Mouse (Mus musculus) cerebellum, adult 9-11 months (tissue): ENCODE results near the gene Paqr7.
A peak's percentile ranks its signal among the peaks of the same experiment; 100 is the strongest.
"Not testable (repeated sequence)": the region's sequence is repeated elsewhere in the genome, so short reads cannot be mapped to it uniquely, and the experiment has no call there.

ENCODE experiments used
- DNase-seq: peaks from one replicate; pipeline ENCODE4 v3.0.0; 2022

Paqr7 gene

DNA sequence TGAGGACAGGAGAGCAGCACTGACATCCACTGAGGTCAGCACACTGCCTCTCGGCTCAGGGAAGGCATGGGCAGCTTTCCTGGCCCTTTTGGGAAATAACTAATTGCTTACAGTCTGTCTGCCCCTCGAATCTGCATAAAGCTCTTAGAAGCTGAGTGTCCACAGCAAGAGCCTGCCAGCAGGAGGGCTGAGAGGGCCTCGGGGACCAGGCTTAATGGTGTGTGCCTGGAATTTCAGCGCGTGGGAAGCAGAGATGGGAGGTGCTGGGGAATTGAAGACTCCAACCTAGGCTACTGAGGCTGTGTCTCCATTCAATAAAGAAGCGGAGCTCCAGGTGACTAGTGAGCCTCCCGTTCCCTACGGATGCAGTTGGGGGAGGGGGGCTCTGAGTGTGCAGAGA lies 22.3 kb upstream of the Paqr7 start:
- DNase-seq: no peak

DNA sequence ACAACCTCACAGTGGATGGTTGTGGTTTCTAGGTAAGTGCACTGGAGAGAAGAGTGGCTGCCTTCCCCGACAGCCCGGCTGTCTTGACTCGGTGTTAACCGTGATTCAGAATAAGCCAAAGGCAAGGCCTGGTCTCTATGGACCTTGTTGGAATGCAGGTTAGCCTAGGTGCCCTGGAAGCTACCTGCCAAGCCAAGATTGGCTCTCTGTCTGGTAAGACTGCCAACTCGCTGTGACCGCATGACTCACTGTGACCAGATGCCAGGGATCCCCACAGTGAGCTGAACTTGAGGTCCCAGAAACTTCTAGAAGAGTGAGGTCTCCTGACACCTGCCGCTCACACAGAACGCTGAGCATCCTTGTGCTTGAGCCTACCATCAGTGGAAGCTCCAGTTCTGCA lies 19.6 kb upstream of the Paqr7 start:
- DNase-seq: peak; percentile 77

GRCm38 (mm10) chr4:134478031-134478430 lies 18.5 kb upstream of the Paqr7 start:
- peak; percentile 94 for DNase-seq

GRCm38 (mm10) chr4:134479839-134480238 lies 16.7 kb upstream of the Paqr7 start:
- DNase-seq: no peak

DNA sequence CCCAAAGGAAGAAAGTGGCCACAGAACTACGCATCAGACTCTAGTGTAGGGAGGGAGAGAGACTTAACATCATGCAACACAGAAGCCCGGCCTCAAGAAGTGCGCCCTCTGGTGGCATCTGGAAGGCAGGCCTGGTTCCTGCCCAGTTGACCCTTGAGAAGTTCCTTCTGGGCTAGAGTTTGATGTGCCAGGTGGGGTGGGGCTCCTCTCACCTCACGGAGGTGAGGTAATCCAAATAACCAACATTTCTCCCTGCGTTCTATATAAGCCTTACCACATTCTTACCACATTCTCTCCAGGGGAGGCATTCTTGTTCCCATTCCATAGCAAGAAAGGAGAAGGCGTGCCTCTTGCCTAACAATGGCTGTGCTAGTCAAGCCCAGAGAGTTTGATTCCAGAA lies 15.6 kb upstream of the Paqr7 start:
- peak; percentile 84 for DNase-seq

GRCm38 (mm10) chr4:134481270-134481669 lies 15.2 kb upstream of the Paqr7 start:
- DNase-seq: no peak

DNA sequence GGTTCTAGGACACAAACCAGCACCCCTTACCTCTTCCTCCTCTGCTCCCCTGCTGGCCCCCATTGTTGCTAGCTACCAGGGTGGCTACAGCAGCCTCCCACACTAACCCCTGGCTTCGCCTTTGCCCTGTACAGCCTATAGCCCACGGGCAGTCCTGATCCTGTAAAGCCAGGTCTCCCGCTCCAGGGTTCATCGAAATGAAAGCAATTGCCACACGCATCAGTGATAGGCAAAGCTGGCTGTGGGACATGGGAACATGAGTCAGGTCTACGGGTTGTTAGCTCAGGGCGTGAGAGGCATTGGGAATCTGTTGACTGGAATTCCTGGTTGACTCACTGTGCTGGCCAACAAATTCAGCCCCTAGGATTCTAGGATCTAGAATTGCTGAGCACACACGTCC lies 14.1 kb upstream of the Paqr7 start:
- peak; percentile 63 for DNase-seq

GRCm38 (mm10) chr4:134483078-134483688 lies 13.3 kb upstream of the Paqr7 start:
- peak; percentile 61 for DNase-seq

- DNase-seq: peak; percentile 96
Observed at GRCm38 (mm10) chr4:134483696-134484095, 12.8 kb upstream of the Paqr7 start.

DNA sequence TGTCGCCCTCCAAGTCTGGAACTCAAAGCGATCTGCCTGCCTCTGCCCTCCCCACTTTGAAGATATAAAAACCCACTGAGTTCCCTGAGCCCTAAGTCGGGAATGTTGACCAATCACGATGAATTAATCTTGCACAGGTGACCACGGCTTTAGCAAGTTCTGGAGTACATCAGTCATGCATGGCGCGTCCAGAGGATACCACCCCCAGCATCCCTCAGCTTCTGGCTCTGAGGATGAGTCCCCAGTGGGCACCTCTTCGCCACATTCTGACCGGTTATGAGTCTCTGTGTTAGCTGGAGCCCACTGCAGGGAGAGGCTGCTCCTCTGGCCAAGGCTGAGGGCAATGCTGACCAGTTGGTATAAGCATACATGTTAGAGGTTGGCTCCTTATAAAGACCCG lies 12.3 kb upstream of the Paqr7 start:
- DNase-seq: peak; percentile 77

- peak; percentile 74 for DNase-seq
Observed at GRCm38 (mm10) chr4:134485151-134485900, 11.2 kb upstream of the Paqr7 start.

- no peak for DNase-seq
Observed at GRCm38 (mm10) chr4:134488211-134488610, 8.3 kb upstream of the Paqr7 start.

- no peak for DNase-seq
Observed at GRCm38 (mm10) chr4:134489986-134490665, 6.4 kb upstream of the Paqr7 start.

DNA sequence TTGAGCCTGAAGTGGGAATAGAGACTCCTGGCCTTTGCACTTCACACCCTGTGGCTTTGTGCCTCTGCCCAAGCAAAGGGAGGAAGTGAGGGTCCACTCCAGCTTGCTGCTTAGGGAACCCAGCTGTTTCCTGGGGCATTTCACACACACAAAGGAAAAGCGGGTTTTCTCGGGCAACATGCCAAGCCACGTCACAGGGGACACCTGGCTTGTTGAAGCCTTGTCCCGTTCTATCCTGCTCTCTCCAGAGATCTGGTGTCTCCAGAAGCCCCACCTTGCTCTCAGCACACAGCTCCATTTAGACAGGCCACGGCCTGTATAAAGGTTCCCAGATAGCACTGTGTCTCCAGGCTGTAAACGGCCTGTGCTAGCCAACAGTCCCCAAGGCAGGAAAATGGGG lies 4.8 kb upstream of the Paqr7 start:
- DNase-seq: peak; percentile 57

GRCm38 (mm10) chr4:134494161-134494560 lies 2.3 kb upstream of the Paqr7 start:
- not testable (repeated sequence) for DNase-seq

- DNase-seq: no peak
Observed at GRCm38 (mm10) chr4:134494780-134495545, 1.5 kb upstream of the Paqr7 start.

DNA sequence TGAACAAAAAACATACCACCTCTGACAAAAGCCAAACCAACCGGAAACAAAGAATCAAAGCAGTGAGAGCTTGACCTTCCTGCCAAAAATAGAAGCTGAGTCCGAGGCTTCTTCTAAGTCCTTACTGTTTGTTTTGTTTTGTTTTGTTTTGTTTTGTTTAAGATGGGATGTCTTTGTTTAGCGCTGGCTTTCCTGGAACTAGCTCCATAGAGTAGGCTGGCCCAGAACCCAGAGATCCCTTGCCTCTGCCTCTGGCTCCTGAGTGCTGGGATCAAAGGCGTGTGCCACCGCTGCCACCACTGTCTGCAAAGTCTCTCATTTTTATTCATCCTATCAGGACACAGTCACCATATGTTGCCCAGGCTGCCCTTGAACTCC lies 962 bp upstream of the Paqr7 start:
- no peak for DNase-seq

DNA sequence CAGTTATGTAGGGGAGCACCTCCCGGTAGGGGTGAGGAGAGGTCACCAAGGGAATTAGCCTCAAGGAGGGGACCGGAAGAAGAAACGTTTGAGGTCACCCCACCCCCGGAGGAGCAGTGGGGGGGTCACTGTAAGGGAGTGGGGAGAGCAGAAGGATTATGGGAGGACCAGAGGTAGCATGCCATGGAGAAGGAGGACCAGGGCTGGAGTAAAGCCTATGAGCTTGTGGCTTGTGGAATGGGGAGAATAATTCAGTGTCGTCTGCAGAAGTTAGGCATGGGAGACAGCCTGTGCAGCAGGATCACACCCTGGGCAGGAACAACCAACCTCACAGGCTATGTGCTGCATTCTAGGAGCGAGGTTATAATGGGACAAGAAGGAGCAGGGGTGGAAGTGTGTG lies 726 bp downstream of the Paqr7 start:
- no peak for DNase-seq

GRCm38 (mm10) chr4:134497986-134498731 lies 1.7 kb downstream of the Paqr7 start:
- DNase-seq: peak; percentile 50

DNA sequence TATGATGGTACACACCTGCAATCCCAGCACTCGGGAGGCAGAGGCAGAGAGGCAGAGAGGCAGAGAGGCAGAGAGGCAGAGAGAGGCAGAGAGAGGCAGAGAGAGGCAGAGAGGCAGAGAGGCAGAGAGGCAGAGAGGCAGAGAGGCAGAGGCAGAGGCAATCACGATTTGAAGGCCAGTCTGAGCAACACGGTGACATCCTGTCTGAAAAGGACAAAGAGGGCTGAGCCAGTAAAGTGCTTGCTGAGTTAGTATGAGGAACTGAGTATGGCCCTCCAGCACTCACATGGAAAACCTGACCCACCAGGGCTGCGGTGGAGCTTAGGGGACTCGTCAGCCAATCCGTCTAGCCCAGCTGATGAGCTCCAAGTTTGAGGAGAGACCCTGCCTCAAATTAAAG lies 2.5 kb downstream of the Paqr7 start:
- not testable (repeated sequence) for DNase-seq

DNA sequence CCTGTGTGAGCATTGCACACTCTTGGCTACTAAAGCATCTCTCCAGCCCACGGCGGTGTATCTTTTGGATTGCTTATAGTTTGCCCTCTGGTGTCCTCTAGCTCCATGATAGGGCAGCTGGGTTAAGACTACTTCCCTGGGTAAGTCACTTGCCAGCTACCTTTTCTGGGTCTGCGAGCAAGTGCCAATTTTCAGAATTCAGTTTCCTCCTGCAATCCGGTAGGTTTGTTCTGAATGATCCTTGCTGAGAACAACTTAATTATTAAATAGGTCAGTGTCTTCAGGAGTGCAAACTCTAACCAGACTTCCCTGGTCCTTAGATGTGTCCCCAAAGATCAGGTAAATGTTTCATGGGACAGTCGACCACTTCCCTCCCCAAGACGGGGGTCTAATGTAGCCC lies 4.6 kb downstream of the Paqr7 start:
- DNase-seq: no peak

GRCm38 (mm10) chr4:134503686-134504357 lies 7.3 kb downstream of the Paqr7 start:
- DNase-seq: no peak
